Mouse (Mus musculus) ES-Bruce4 (cell line): ENCODE data around the gene Bspry.

Experiments
- CTCF ChIP-seq: IDR thresholded peaks from one replicate; pipeline ENCODE4 v1.8.1; 2011; ENCODE audit warnings: low read depth, low read length
- EP300 ChIP-seq: IDR thresholded peaks from 2 replicates; pipeline ENCODE4 v1.6.1; 2011; ENCODE audit warnings: low read depth, low read length; ENCODE audit not compliant: insufficient read depth

GRCm38 (mm10) chr4:62543782-62544181 lies 63.9 kb downstream of the Bspry start:
- TF ChIP-seq CTCF (no peak), EP300 (no peak)
